Mouse (Mus musculus): Measurements from ENCODE around the gene Ybx2. TPM values are rescaled to one million over a fixed set of nuclear protein-coding genes. Genes with fewer than 3 reads are reported as not detected.
A peak's percentile ranks its signal among the peaks of the same experiment; 100 is the strongest.
"Not testable (repeated sequence)": the region's sequence is repeated elsewhere in the genome, so short reads cannot be mapped to it uniquely, and the experiment has no call there.

The Ybx2 gene
- total RNA-seq, 4 experiments from 2014 or later, result 8.5 to 11.4 (median 9.2) TPM

DNA sequence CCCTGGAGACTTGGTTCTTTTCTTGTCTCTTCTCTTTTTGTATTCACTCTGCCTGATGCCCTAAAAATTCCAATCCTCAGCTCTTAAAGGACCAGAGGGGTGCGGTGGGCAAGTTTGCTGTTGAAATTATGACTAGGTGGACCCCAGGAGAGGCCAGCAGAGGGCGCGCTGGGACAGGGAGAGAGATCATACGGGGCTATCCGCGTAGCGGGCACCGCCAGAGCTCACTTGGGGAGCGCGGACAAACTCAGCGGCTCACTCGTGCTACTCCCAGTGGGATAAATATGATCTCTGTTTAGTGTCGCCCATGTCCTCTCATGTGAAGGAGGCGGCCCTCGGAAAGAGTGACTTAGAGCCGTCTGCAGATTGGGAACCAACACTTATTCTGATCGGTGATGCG is 1.4 kb upstream of the Ybx2 start:
- DNase-seq (ENCODE audit: low spot score in 2 of 2), result peak; percentile 88 to 89

GRCm38 (mm10) chr11:69934681-69935080 is 915 bp upstream of the Ybx2 start:
- no peak for DNase-seq (ENCODE audit: low spot score in 2 of 2)

GRCm38 (mm10) chr11:69936156-69936555 is 560 bp downstream of the Ybx2 start:
- DNase-seq (ENCODE audit: low spot score in 2 of 2), result no peak

GRCm38 (mm10) chr11:69936714-69937347 is 1.2 kb downstream of the Ybx2 start:
- DNase-seq (ENCODE audit: low spot score in 2 of 2), result no peak

GRCm38 (mm10) chr11:69937385-69937784 is 1.8 kb downstream of the Ybx2 start:
- DNase-seq (ENCODE audit: low spot score in 2 of 2), result peak in 1 of 2 experiments; percentile 57

- DNase-seq (ENCODE audit: low spot score in 2 of 2), result no peak
Measured at GRCm38 (mm10) chr11:69937834-69938233, 2.2 kb downstream of the Ybx2 start.

DNA sequence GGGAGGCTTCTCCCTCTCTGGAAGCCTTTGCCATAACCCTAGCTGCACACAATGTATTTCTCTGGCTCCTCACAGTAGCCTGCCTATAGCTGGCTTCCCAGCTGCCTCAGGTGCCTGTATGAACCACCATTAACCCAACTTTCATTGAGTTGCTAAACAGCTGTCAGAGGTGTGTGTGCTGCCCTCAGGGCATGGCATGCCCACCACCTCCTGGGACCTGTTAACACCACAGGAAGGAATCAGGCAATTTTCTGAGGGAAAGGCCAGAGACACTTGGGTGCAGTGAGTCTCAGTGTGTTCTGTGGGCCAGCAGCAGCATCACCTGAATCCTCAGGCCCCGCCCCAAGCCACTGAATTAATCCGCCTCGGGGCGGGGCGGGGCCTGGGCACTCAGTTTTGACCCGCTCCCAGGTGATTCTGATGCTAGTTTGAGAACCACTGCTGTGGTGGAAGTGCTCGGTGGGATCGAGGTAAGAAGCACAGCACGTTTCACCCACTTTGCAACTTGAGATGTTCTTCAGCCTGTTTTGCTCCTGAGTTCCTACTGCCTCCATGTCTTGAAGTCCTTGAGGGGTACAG is 2.9 kb downstream of the Ybx2 start:
- DNase-seq (ENCODE audit: low spot score in 2 of 2), result no peak

DNA sequence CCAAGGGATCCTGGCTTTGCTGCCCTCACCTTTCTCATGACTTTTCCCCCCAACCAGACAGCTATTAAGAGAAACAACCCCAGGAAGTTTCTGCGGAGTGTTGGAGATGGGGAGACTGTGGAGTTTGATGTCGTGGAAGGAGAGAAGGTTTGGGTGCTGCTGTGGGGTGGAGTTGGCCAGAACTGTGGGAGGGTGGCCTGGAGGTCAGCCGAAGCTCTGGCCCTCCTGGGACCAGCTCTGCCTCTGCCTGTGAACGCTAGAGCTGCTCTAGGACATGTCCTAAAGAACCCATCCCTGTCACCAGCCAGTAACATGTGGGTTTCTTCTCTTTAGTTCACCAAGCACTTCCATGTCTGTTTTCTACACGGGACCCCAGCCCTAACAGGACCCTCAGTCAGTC is 3.6 kb downstream of the Ybx2 start:
- no peak for DNase-seq (ENCODE audit: low spot score in 2 of 2)

DNA sequence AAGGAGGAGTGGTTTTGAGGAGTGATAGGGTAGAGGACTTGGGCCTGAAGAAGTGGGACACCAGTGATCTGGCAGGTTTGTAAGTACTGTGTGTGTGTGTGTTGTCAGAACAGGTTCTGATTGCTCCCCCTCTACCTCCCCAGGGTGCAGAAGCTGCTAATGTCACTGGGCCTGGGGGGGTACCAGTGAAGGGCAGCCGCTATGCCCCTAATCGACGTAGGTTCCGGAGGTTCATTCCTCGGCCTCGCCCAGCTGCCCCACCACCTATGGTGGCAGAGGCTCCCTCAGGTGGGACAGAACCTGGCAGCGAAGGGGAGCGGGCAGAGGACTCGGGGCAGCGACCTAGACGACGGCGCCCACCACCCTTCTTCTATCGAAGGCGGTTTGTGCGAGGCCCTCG is 4.1 kb downstream of the Ybx2 start:
- DNase-seq (ENCODE audit: low spot score in 2 of 2), result no peak

- DNase-seq (ENCODE audit: low spot score in 2 of 2), result no peak
Measured at GRCm38 (mm10) chr11:69940962-69941361, 5.4 kb downstream of the Ybx2 start.

GRCm38 (mm10) chr11:69945216-69945615 is 9.6 kb downstream of the Ybx2 start:
- no peak for DNase-seq (ENCODE audit: low spot score in 2 of 2)

- no peak for DNase-seq (ENCODE audit: low spot score in 2 of 2)
Measured at GRCm38 (mm10) chr11:69945997-69946891, 10.6 kb downstream of the Ybx2 start.

DNA sequence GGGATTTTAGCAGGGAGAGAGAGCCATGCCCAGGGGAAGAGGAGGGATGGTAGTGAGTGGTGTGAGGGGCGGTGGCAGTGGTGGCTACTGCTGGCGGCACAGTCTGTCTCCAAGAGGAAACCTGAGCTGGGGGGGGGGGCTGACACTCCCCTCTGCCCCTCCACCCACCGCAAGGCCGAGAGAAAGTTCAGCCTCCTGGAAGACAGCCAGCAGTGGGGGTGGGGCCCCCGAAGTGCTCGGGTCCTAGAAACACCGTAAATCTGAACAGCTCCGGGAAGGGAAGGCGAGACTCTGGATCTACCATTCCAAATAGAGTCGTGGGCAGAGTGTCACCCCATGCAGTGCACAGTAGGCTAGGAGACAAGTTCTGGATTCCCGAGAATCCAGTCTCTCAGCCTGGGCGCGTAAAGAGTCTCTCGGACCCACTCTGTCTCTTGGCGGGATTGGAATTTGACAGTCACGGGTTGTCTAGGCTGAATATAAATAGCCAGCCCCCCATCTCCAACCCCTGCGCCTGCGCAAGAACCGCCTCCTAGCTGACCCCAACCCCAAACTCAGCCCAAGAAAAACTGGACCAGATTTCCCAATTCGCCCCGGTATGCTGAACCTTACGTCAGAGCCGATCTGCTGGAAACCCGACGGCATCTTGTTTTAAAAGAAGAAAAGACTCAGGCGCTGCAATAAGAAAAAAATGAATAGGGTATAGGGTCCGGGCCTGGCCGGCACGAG is 11.9 kb downstream of the Ybx2 start:
- DNase-seq (ENCODE audit: low spot score in 2 of 2), result peak; percentile 81 to 85

GRCm38 (mm10) chr11:69948066-69948762 is 12.6 kb downstream of the Ybx2 start, which contains the start of gene Slc2a4:
TSS of gene Slc2a4 (minus strand) at chr11:69948188.
- DNase-seq (ENCODE audit: low spot score in 2 of 2), result peak; percentile 95 to 96

- peak; percentile 90 to 92 for DNase-seq (ENCODE audit: low spot score in 2 of 2)
Measured at GRCm38 (mm10) chr11:69948763-69949150, 13.2 kb downstream of the Ybx2 start.

DNA sequence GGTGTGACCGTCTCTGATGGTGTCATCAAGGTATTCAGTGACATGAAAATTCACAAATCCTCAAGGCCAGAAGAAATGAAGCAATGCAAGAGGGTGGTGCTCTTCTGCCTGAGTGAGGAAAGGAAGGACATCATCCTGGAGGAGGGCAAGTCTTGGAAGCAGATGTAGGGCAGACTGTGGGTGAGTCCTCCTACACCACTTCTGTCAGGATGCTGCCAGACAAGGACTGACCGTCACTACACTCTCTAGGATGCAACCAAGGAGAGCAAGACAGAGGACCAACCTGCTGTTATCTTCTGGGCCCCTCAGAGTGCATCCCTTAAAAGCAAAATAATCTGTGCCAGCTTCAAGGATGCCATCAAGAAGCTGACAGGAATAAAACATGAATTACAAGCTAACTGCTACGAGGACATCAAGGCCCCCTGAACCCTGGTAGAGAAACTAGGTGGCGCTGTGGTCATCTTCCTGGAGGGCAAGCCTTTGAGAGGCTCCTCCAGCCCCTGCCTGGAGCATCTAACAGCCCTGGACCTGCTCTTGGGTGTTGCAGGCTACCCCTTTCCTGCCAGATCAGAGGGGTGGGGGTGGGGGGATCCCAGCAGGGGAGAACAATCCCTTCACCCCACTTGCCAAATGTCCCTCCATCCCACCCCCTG is 15.3 kb downstream of the Ybx2 start:
- DNase-seq (ENCODE audit: low spot score in 2 of 2), result no peak

DNA sequence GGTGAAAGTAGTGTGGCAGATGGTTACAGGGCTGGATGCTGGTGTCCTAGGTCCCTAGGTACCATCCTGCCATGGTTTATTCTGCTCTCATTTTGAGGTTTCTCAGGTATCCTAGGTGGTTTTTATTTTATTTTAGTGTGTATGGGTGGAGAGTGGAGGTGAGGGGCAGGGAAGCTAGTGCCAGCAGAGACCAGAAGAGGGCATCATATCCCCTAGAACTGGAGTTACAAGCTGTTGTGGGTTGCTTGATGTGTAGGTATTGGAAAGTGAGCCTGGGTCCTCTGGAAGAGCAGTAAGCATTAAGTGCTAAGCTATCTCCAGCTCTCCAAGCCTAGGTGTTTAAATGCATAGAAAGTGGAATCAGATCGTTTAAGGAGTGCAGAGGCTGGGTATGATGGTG is 16.7 kb downstream of the Ybx2 start:
- no peak for DNase-seq (ENCODE audit: low spot score in 2 of 2)

DNA sequence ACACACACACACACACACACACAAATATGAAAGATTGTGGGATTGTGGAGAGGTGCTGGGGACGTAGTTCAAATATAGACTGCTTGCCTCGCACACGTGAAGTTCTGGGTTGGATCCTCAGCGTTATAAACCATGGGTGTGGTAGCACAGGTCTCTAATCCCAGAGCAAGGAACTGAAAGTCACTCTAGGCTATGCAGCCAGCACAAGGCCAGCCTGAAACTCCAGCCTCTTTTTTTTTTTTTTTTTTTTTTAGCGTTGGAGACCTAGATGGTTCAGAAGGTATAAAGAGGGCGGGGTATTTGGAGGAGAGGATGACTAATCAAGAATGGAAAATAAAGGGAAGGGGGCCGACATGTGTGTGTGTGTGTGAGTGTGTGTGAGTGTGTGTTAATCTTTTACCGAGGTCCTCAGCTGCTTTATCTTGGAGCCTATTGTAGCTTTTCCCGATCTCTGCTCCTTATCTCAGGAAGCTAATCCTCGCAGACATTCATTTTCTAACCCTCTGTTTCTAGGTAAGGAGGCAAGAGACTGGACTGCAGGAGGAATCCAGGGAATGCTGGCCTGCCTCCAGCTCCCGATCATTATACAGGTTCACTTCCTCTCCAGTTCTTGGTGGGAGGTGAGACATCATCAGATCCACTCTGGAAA is 17.8 kb downstream of the Ybx2 start:
- no peak for DNase-seq (ENCODE audit: low spot score in 2 of 2)

GRCm38 (mm10) chr11:69955618-69956017 is 20.0 kb downstream of the Ybx2 start:
- DNase-seq (ENCODE audit: low spot score in 2 of 2), result not testable (repeated sequence)

DNA sequence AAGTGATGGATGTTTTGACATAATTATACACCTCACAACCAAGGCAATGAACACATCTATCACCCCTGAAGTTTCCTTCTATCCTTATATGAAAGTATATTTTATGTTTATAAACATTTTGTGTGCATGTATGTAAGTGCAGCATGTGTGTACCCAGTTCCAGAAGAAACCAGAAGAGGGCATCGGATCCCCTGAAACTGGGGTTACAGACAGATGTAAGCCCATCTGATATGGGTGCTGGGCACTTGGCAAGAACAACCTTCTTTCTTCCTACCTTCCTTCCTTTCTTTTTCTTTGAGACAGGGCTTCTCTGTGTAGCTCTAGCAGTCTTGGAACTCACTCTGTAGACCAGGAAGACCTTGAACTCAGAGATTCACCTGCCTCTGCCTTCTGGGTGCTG is 20.6 kb downstream of the Ybx2 start:
- no peak for DNase-seq (ENCODE audit: low spot score in 2 of 2)
